Mouse (Mus musculus) MEL (cell line): Measurements from ENCODE around the gene Adgrv1. TPM values are rescaled to one million over a fixed set of nuclear protein-coding genes. Genes with fewer than 3 reads are reported as not detected.

Source experiments
- DNase-seq: peaks from one replicate; pipeline ENCODE4 v3.0.0; 2011; ENCODE audit warnings: low read depth, low spot score
- H3K27ac ChIP-seq: 2 replicates; pipeline ENCODE4 v1.5.1; 2012; ENCODE audit warnings: low read depth, mild to moderate bottlenecking, control low read depth, low read length, moderate library complexity; ENCODE audit not compliant: control insufficient read depth
- H3K27me3 ChIP-seq, 2 experiments: fragments of 150-350 bp in 1 of 2; sonication (generic) in 1 of 2; 2 replicates each; pipeline ENCODE4 v1.6.1; 2012; ENCODE audit warnings: low read length in 2 of 2, mild to moderate bottlenecking in 2 of 2, improper control_type of control experiment in 1 of 2, moderate library complexity in 1 of 2; ENCODE audit not compliant: insufficient read depth in 2 of 2, control insufficient read depth in 1 of 2
- H3K36me3 ChIP-seq, 2 experiments: 2 replicates each; pipeline ENCODE4 v1.6.1; 2012 to 2014; ENCODE audit warnings: low read length in 2 of 2, improper control_type of control experiment in 1 of 2, inconsistent platforms in 1 of 2, mild to moderate bottlenecking in 1 of 2; ENCODE audit not compliant: insufficient read depth in 2 of 2, control insufficient read depth in 1 of 2
- H3K4me1 ChIP-seq, 2 experiments: fragments of 150-350 bp in 1 of 2; sonication (generic) in 1 of 2; 2 replicates each; pipeline ENCODE4 v1.6.1; 2012; ENCODE audit warnings: low read length in 2 of 2, improper control_type of control experiment in 1 of 2, mild to moderate bottlenecking in 1 of 2; ENCODE audit not compliant: insufficient read depth in 2 of 2, control insufficient read depth in 1 of 2
- H3K4me3 ChIP-seq, 2 experiments: fragments of 150-350 bp in 1 of 2; sonication (generic) in 1 of 2; 2 replicates each; pipeline ENCODE4 v1.5.1; 2012; ENCODE audit warnings: low read depth in 2 of 2, low read length in 2 of 2, mild to moderate bottlenecking in 2 of 2, moderate library complexity in 2 of 2, control low read depth in 1 of 2, improper control_type of control experiment in 1 of 2; ENCODE audit not compliant: control insufficient read depth in 1 of 2, insufficient read depth in 1 of 2
- H3K79me2 ChIP-seq: 2 replicates; pipeline ENCODE4 v1.6.1; 2012; ENCODE audit warnings: mild to moderate bottlenecking, low read length, moderate library complexity; ENCODE audit not compliant: control insufficient read depth, poor library complexity, insufficient read depth
- H3K9ac ChIP-seq: 2 replicates; pipeline ENCODE4 v1.6.1; 2012; ENCODE audit warnings: low read depth, mild to moderate bottlenecking, control low read depth, low read length, moderate library complexity; ENCODE audit not compliant: control insufficient read depth, poor library complexity, severe bottlenecking
- H3K9me3 ChIP-seq: fragments of 150-350 bp; sonication (generic); replicated peaks from 2 replicates; pipeline ENCODE4 v1.6.1; 2012; ENCODE audit warnings: mild to moderate bottlenecking, low read length, improper control_type of control experiment, moderate library complexity; ENCODE audit not compliant: insufficient read depth
- BHLHE40 ChIP-seq: IDR thresholded peaks from 2 replicates; pipeline ENCODE4 v1.6.1; 2012; ENCODE audit warnings: low read depth, mild to moderate bottlenecking, inconsistent platforms, low read length, improper control_type of control experiment, borderline replicate concordance
- CHD2 ChIP-seq: IDR thresholded peaks from 2 replicates; pipeline ENCODE4 v1.6.1; 2011; ENCODE audit warnings: low read length, improper control_type of control experiment
- CTCF ChIP-seq, 3 experiments: IDR thresholded peaks in 2 of 3; conservative IDR thresholded peaks in 1 of 3; 2 replicates each; pipeline ENCODE4 v1.5.1; 2011 to 2012; ENCODE audit warnings: low read length in 3 of 3, low read depth in 2 of 3, mild to moderate bottlenecking in 2 of 3, improper control_type of control experiment in 1 of 3, inconsistent platforms in 1 of 3, mixed read lengths in 1 of 3, moderate library complexity in 1 of 3; ENCODE audit not compliant: control insufficient read depth in 1 of 3, insufficient read depth in 1 of 3, poor library complexity in 1 of 3, severe bottlenecking in 1 of 3
- E2F4 ChIP-seq: IDR thresholded peaks from 2 replicates; pipeline ENCODE4 v1.6.1; 2011; ENCODE audit warnings: low read depth, low read length, improper control_type of control experiment, borderline replicate concordance
- ELF1 ChIP-seq: IDR thresholded peaks from 2 replicates; pipeline ENCODE4 v1.6.1; 2014; ENCODE audit warnings: low read depth, mild to moderate bottlenecking, inconsistent platforms, low read length, improper control_type of control experiment, moderate library complexity
- EP300 ChIP-seq, 2 experiments: IDR thresholded peaks; 2 replicates each; pipeline ENCODE4 v1.6.1; 2011; ENCODE audit warnings: improper control_type of control experiment in 2 of 2, low read length in 2 of 2, low read depth in 1 of 2, mild to moderate bottlenecking in 1 of 2
- ETS1 ChIP-seq: IDR thresholded peaks from 2 replicates; pipeline ENCODE4 v1.6.1; 2012; ENCODE audit warnings: low read depth, mild to moderate bottlenecking, inconsistent platforms, low read length, improper control_type of control experiment, moderate library complexity
- GABPA ChIP-seq: IDR thresholded peaks from 2 replicates; pipeline ENCODE4 v1.6.1; 2012; ENCODE audit warnings: low read depth, mild to moderate bottlenecking, inconsistent platforms, low read length, improper control_type of control experiment, moderate library complexity
- GATA1 ChIP-seq: IDR thresholded peaks from 2 replicates; pipeline ENCODE4 v1.6.1; 2011; ENCODE audit warnings: low read depth, low read length, improper control_type of control experiment
- HCFC1 ChIP-seq: IDR thresholded peaks from 2 replicates; pipeline ENCODE4 v1.6.1; 2012; ENCODE audit warnings: low read depth, mild to moderate bottlenecking, inconsistent platforms, low read length, improper control_type of control experiment, moderate library complexity
- KAT2A ChIP-seq: conservative IDR thresholded peaks from 2 replicates; pipeline ENCODE4 v1.6.1; 2012; ENCODE audit warnings: low read depth, low read length, improper control_type of control experiment, inconsistent platforms
- MAFK ChIP-seq: IDR thresholded peaks from 2 replicates; pipeline ENCODE4 v1.6.1; 2011; ENCODE audit warnings: low read depth, mild to moderate bottlenecking, low read length, improper control_type of control experiment, borderline replicate concordance
- MEF2A ChIP-seq: IDR thresholded peaks from 2 replicates; pipeline ENCODE4 v1.6.1; 2014; ENCODE audit warnings: low read depth, mild to moderate bottlenecking, inconsistent platforms, low read length, improper control_type of control experiment; ENCODE audit not compliant: poor library complexity, insufficient replicate concordance, severe bottlenecking; ENCODE audit errors: extremely low read depth
- MXI1 ChIP-seq: IDR thresholded peaks from 2 replicates; pipeline ENCODE4 v1.6.1; 2011; ENCODE audit warnings: mild to moderate bottlenecking, low read depth, low read length, improper control_type of control experiment
- MYB ChIP-seq: IDR thresholded peaks from 2 replicates; pipeline ENCODE4 v1.6.1; 2011; ENCODE audit warnings: mild to moderate bottlenecking, low read depth, low read length, improper control_type of control experiment
- MYC ChIP-seq: IDR thresholded peaks from 2 replicates; pipeline ENCODE4 v1.6.1; 2011; ENCODE audit warnings: low read depth, mild to moderate bottlenecking, low read length, improper control_type of control experiment, moderate library complexity
- NELFE ChIP-seq: IDR thresholded peaks from 2 replicates; pipeline ENCODE4 v1.6.1; 2011; ENCODE audit warnings: low read depth, low read length, improper control_type of control experiment
- NRF1 ChIP-seq: IDR thresholded peaks from 2 replicates; pipeline ENCODE4 v1.6.1; 2014; ENCODE audit warnings: low read depth, mild to moderate bottlenecking, inconsistent platforms, low read length, improper control_type of control experiment, moderate library complexity; ENCODE audit not compliant: poor library complexity, insufficient read depth, severe bottlenecking
- POLR2A ChIP-seq, 2 experiments: IDR thresholded peaks; 2 replicates each; pipeline ENCODE4 v1.6.1; 2011 to 2012; ENCODE audit warnings: low read length in 2 of 2, mild to moderate bottlenecking in 2 of 2, control low read depth in 1 of 2, improper control_type of control experiment in 1 of 2, low read depth in 1 of 2, moderate library complexity in 1 of 2; ENCODE audit not compliant: control insufficient read depth in 1 of 2, insufficient read depth in 1 of 2, poor library complexity in 1 of 2
- RAD21 ChIP-seq: IDR thresholded peaks from 2 replicates; pipeline ENCODE4 v1.6.1; 2011; ENCODE audit warnings: mild to moderate bottlenecking, low read depth, low read length, improper control_type of control experiment
- RCOR1 ChIP-seq: IDR thresholded peaks from 2 replicates; pipeline ENCODE4 v1.6.1; 2012; ENCODE audit warnings: low read depth, mild to moderate bottlenecking, inconsistent platforms, low read length, improper control_type of control experiment
- SMC3 ChIP-seq: IDR thresholded peaks from 2 replicates; pipeline ENCODE4 v1.6.1; 2011; ENCODE audit warnings: low read depth, low read length, improper control_type of control experiment
- TAL1 ChIP-seq: IDR thresholded peaks from 2 replicates; pipeline ENCODE4 v1.6.1; 2012; ENCODE audit warnings: mild to moderate bottlenecking, inconsistent platforms, low read length, moderate library complexity, mixed read lengths
- TCF12 ChIP-seq: IDR thresholded peaks from 2 replicates; pipeline ENCODE4 v1.6.1; 2014; ENCODE audit warnings: low read depth, mild to moderate bottlenecking, inconsistent platforms, low read length, improper control_type of control experiment, moderate library complexity
- UBTF ChIP-seq: IDR thresholded peaks from 2 replicates; pipeline ENCODE4 v1.6.1; 2012; ENCODE audit warnings: low read depth, mild to moderate bottlenecking, inconsistent platforms, low read length, improper control_type of control experiment, moderate library complexity, borderline replicate concordance; ENCODE audit not compliant: insufficient read depth
- USF1 ChIP-seq: IDR thresholded peaks from 2 replicates; pipeline ENCODE4 v1.6.1; 2014; ENCODE audit warnings: low read depth, mild to moderate bottlenecking, inconsistent platforms, low read length, improper control_type of control experiment, moderate library complexity
- USF2 ChIP-seq, 2 experiments: IDR thresholded peaks; 2 replicates each; pipeline ENCODE4 v1.6.1; 2011 to 2012; ENCODE audit warnings: improper control_type of control experiment in 2 of 2, low read length in 2 of 2, borderline replicate concordance in 1 of 2, inconsistent platforms in 1 of 2, low read depth in 1 of 2, mild to moderate bottlenecking in 1 of 2; ENCODE audit not compliant: insufficient read depth in 1 of 2
- ZKSCAN1 ChIP-seq: IDR thresholded peaks from 2 replicates; pipeline ENCODE4 v1.6.1; 2012; ENCODE audit warnings: low read depth, mild to moderate bottlenecking, inconsistent platforms, low read length, improper control_type of control experiment, moderate library complexity
- ZMIZ1 ChIP-seq: IDR thresholded peaks from 2 replicates; pipeline ENCODE4 v1.6.1; 2012; ENCODE audit warnings: low read depth, mild to moderate bottlenecking, inconsistent platforms, low read length, improper control_type of control experiment, moderate library complexity
- polyA plus RNA-seq, 2 experiments: library from polyadenylated mRNA; stranded (reverse) in 1 of 2; unstranded in 1 of 2; fragments of >175 nt in 1 of 2; fragments of >200 nt in 1 of 2; gene quantifications; 2 replicates each; pipeline versions ENCODE4 v1.2.1 to v1.2.4; 2012; ENCODE audit warnings: low replicate concordance in 2 of 2, low read depth in 1 of 2; ENCODE audit not compliant: insufficient read length in 2 of 2, insufficient read depth in 1 of 2, missing spikeins in 1 of 2
- total RNA-seq: library from RNA; depleted of rRNA; stranded (reverse); fragments of 300-350 nt; gene quantifications from 2 replicates; pipeline ENCODE4 v1.2.3, GENCODE M21; 2012

Adgrv1 gene
- total and polyA plus RNA-seq, 3 experiments: 5.6 to 5.8 TPM; not detected in 1

DNA sequence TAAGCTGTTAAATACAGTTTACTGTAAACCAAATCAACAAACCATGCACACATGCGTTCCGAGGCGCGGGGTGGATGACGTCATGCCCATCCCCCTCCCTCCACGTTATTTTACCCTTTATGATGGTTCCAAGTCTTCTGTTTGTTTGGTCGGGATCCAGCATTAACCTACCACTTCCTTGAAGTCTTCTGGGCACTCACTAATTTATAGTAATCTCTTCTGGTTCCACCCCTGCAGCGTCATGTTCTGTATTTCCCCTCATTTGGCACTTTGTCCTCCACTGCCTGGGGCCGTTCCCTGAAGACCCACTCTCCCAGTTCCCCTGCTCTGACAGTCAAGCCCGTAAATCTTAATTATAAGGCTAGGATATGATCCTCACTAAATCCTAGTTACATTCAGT, 497.0 kb downstream of the Adgrv1 start:
- no peak overlapping the region for H3K9ac ChIP-seq
- no peaks in the 10 kb centered on the region for H3K9me3 ChIP-seq
- TF ChIP-seq ZMIZ1 (no peak), GATA1 (no peak), HCFC1 (no peak), BHLHE40 (no peak), USF1 (no peak), RCOR1 (no peak), UBTF (no peak), MYC (no peak), ZKSCAN1 (no peak), USF2 (IDR thresholded peaks at IDR 0.05; ENCODE audit: borderline replicate concordance in 1 of 2, insufficient read depth in 1 of 2, low read depth in 1 of 2, low read length in 2 of 2) (no peak), MXI1 (no peak), NRF1 (no peak), CHD2 (no peak), POLR2A (IDR thresholded peaks at IDR 0.05; ENCODE audit: control insufficient read depth in 1 of 2, insufficient read depth in 1 of 2, low read depth in 1 of 2, low read length in 2 of 2, poor library complexity in 1 of 2) (no peak), ELF1 (no peak), TAL1 (no peak)
- H3K36me3 ChIP-seq: peaks cover 0 to 11% of the 10 kb centered on the region in 2 experiments; a peak in 2 of 4 replicates
- H3K27me3 ChIP-seq: no peaks in the 10 kb centered on the region
- H3K79me2 ChIP-seq: no peaks in the 10 kb centered on the region
- H3K27ac ChIP-seq: no peak overlapping the region
- H3K4me3 ChIP-seq: no peak overlapping the region
- no peak for DNase-seq
- peaks cover 2 to 16% of the 10 kb centered on the region in 2 experiments for H3K4me1 ChIP-seq

DNA sequence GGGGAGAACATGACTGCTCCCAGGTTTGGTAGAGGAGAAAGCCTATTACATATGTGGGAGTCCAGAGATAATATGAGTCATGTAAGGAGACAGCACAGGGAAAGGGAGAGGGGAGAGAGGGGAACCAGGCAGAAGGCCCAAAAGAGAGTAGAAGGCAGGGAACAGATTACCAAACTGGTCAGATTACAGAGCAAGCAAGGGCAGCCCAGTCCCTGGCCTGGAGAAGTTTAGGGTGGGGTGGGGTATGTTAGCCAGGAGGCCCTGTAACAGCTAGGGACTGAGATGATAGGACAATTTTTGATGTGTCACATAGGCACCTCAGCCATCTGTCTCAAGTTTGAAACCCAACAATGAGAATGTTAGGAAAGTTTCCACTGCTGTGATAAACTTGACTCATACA, 498.5 kb downstream of the Adgrv1 start:
- Histone ChIP-seq H3K4me1 (peaks cover 2 to 16% of the 10 kb centered on the region in 2 experiments), H3K9me3 (no peaks in the 10 kb centered on the region), H3K36me3 (peaks cover 0 to 12% of the 10 kb centered on the region in 2 experiments; a peak in 2 of 4 replicates), H3K27ac (no peak overlapping the region), H3K27me3 (no peaks in the 10 kb centered on the region), H3K9ac (no peak overlapping the region), H3K79me2 (no peaks in the 10 kb centered on the region), H3K4me3 (no peak overlapping the region)
- TF ChIP-seq GABPA (no peak), EP300 (IDR thresholded peaks at IDR 0.05; ENCODE audit: low read depth in 1 of 2, low read length in 2 of 2) (no peak), TAL1 (no peak), HCFC1 (no peak), MYC (no peak), USF2 (IDR thresholded peaks at IDR 0.05; ENCODE audit: borderline replicate concordance in 1 of 2, insufficient read depth in 1 of 2, low read depth in 1 of 2, low read length in 2 of 2) (no peak), USF1 (no peak), POLR2A (IDR thresholded peaks at IDR 0.05; ENCODE audit: control insufficient read depth in 1 of 2, insufficient read depth in 1 of 2, low read depth in 1 of 2, low read length in 2 of 2, poor library complexity in 1 of 2) (no peak), MEF2A (no peak), MYB (no peak), NRF1 (no peak), MAFK (no peak), SMC3 (no peak), E2F4 (no peak), ETS1 (no peak), KAT2A (no peak), TCF12 (no peak), NELFE (no peak), RAD21 (no peak), CTCF (IDR thresholded peaks at IDR 0.05 in 2 of 3, conservative IDR thresholded peaks at IDR 0.05 in 1 of 3; ENCODE audit: control insufficient read depth in 1 of 3, insufficient read depth in 1 of 3, low read depth in 2 of 3, low read length in 3 of 3, poor library complexity in 1 of 3, severe bottlenecking in 1 of 3) (no peak)
- DNase-seq: no peak
